Mouse (Mus musculus) brain, embryonic 14.5 days (tissue): Measurements from ENCODE around the gene Snx7.

Experiments used
- CTCF ChIP-seq: fragments of 200-500 bp; IDR thresholded peaks from 2 replicates; pipeline ENCODE4 v1.5.1; 2012; ENCODE audit warnings: inconsistent platforms, mild to moderate bottlenecking, moderate library complexity, borderline replicate concordance; ENCODE audit not compliant: insufficient read depth, insufficient read length; ENCODE audit errors: extremely low read depth
- POLR2A ChIP-seq: fragments of 200-500 bp; IDR thresholded peaks from 2 replicates; pipeline ENCODE4 v1.6.1; 2012; ENCODE audit warnings: mild to moderate bottlenecking, inconsistent platforms, borderline replicate concordance; ENCODE audit not compliant: poor library complexity, insufficient read depth, insufficient read length, severe bottlenecking; ENCODE audit errors: extremely low read depth

DNA sequence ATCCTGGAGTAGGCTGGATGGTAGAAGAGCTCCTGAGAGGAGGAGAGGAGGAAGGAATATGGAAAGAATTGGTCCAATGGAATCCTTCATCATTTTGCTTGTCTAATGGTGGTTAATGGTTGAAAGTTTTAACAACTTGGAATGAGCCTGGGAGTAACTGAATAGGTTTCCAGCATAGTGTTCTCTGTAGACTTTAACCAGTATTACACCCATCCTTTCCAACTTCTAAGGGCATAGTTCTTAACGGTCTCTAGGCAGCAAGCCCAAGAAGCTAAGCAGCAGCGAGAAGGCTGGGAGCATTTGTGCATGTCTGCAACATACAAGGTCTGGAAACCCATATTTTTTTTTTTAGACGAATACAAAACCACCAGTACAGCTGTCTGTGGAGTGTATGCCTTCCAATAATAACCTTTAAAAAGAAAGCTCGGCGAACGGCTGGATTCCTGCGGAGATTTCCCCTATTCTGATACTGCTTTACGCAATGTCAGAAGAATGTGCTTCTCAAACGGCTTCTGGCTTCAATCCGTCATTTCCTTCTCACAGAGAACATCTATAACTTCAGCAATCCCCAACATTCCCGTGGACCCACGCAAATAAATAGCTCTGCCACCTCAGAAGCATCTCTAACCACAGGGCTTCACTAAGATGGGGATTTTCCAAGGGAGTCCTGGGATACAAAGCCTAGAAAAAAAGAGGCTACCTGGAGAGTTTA lies 1.9 kb downstream of the Snx7 start:
- no peak for TF ChIP-seq POLR2A
- TF ChIP-seq CTCF, result no peak
